Mouse (Mus musculus) right cerebral cortex, postnatal 10 days (tissue): ENCODE data around the gene Psmb8.
"Not testable (repeated sequence)": the region's sequence is repeated elsewhere in the genome, so short reads cannot be mapped to it uniquely, and the experiment has no call there.

Experiments used
- DNase-seq, 2 experiments: peaks; one replicate each; pipeline ENCODE4 v3.0.0; 2021; ENCODE audit warnings: low spot score in 2 of 2

Psmb8 gene

GRCm38 (mm10) chr17:34211746-34212365 lies 14.3 kb downstream of the Psmb8 start:
- peak in 1 of 2 experiments; percentile 16 for DNase-seq

GRCm38 (mm10) chr17:34213936-34214335 lies 16.4 kb downstream of the Psmb8 start:
- DNase-seq = peak in 1 of 2 experiments; percentile 12

DNA sequence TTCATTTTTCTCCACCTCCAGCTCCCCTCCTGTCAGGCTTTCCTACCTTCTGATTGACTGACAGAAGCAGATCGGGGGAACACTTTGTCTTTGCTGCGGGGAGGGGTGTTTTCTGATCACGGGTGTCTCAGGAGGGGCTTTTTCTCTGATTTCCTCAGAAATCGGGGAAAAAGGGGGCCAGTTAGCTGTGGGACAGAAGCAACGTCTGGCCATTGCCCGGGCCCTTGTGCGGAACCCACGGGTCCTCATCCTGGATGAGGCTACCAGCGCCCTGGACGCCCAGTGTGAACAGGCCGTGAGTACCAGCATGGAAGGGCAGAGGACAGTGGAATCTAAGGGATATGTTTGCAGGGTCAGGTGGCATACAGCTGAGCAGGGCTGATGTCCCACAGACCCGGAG lies 17.7 kb downstream of the Psmb8 start:
- peak in 1 of 2 experiments; percentile 10 for DNase-seq

GRCm38 (mm10) chr17:34217216-34217928 lies 19.9 kb downstream of the Psmb8 start:
- peak in 1 of 2 experiments; percentile 13 for DNase-seq

DNA sequence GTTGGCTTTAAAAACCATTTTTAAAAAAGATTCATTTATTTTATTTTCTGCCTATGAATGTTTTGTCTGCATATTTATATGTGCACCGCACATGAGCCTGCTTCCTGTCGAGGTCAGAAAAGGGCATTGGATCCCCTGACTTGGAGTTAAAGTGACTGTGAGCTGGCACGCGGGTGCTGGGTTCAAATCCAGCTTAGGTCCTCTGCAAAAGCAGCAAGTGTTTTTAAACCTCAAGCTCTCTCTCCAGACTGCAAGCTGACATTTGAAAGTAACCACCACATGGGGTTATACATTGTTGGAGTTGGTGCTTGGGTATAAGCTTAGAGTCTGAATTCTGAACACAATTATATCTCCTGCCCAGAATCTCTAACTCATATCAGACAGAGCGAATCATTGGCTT lies 20.5 kb downstream of the Psmb8 start:
- DNase-seq = peak in 1 of 2 experiments; percentile 7

DNA sequence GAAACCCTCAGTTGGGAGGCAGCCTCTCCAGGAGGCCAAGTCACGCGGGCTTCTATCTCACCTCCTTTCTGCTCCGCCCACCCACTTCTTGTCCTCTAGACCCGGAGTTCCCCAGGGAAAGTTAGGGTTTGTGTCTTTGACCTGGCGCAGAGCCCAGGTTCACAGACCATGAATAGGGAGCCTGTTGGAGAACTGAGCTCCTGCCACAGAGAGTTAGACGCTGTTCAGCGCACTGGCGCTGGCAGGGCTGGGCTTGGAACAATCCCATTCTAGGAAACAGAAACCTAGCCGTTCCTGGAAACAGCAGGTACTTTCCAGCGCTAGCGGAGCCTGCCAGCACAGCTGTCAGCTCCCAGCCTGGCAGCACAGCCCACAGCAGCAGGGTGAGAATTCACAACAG lies 21.2 kb downstream of the Psmb8 start:
- peak; percentile 42 to 44 for DNase-seq

DNA sequence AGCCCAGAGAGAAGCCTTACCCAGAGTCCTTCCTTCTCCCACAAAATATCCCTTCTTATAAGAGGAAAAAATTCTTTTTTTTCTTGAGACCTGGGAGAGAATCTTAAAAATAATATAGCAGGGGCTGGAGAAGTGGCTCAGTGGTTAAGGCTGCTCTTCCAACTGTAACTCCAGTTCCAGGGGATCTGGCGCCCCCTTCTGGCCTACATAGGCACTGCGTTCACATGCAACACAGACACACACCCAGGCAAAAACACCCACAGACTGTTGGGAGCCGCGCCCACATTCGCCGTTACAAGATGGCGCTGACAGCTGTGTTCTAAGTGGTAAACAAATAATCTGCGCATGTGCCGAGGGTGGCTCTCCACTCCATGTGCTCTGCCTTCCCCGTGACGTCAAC lies 21.6 kb downstream of the Psmb8 start:
- DNase-seq = peak in 1 of 2 experiments; percentile 46

- DNase-seq = peak in 1 of 2 experiments; percentile 2
These were observed 22.3 kb downstream of the Psmb8 start for GRCm38 (mm10) chr17:34219801-34220200.

DNA sequence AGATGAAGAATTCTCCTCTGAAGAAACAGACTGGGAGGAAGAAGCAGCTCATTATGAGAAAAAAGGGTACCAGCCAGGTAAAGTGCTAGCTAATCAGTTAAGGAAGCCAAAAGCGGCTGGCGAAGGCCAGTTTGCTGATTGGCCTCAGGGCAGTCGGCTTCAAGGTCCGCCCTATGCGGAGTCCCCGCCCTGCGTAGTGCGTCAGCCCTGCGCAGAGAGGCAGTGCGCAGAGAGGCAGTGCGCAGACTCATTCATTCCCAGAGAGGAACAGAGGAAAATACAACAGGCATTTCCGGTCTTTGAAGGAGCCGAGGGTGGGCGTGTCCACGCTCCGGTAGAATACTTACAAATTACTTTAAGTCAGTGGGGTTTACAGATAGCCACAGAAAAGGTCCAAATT lies 22.9 kb downstream of the Psmb8 start:
- DNase-seq = not testable (repeated sequence)

GRCm38 (mm10) chr17:34224816-34225215 lies 27.3 kb downstream of the Psmb8 start:
- no peak for DNase-seq

DNA sequence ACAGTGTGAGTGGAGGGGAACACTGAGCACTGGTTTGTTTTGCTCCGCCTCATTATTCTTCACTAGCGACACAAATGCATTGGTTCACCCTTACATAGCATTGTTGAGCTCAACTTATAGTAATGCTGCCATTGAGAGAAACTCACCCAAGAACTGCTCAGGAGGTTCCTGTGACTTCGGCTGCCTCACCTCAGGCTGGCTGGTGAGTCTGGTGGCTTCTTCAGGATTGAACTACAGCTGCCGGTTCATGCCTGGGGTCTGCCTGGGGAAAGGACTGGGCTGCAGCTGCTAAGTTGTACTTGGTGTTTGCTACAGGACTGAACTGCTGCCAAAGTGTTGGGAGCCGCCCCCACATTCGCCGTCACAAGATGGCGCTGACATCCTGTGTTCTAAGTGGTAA lies 27.9 kb downstream of the Psmb8 start:
- DNase-seq = no peak

- not testable (repeated sequence) for DNase-seq
These were observed 28.4 kb downstream of the Psmb8 start for GRCm38 (mm10) chr17:34225911-34226310.

DNA sequence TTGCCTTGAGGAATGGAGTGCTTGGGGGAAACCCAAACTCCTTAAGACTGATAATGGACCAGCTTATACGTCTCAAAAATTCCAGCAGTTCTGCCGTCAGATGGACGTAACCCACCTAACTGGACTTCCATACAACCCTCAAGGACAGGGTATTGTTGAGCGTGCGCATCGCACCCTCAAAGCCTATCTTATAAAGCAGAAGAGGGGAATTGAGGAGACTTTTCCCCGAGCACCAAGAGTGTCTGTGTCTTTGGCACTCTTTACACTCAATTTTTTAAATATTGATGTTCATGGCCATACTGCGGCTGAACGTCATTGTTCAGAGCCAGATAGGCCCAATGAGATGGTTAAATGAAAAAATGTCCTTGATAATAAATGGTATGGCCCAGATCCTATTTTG lies 33.5 kb downstream of the Psmb8 start:
- not testable (repeated sequence) for DNase-seq

GRCm38 (mm10) chr17:34232021-34232420 lies 34.5 kb downstream of the Psmb8 start:
- DNase-seq = not testable (repeated sequence)

- DNase-seq = peak; percentile 65 to 77
These were observed 37.4 kb downstream of the Psmb8 start for GRCm38 (mm10) chr17:34234926-34235325.

DNA sequence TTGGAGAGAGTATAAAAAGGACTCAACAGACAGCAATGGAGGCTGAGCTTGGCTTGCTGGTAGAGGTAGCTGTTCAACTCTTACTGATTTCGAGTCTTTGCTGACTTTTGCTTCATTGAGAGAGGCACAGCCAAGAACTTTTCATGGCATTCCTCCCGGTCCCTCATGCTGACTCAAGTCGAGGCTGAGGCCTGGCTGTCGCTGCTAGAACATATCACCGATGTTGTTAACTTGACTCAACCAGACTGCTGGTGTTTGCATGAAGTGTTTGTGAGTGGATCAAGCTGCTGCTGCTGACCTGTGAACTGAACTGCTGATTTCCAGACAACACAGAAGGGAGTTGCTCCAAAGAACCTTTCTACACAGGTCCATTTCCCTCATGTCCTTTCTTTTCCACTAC lies 39.2 kb downstream of the Psmb8 start:
- DNase-seq = peak in 1 of 2 experiments; percentile 50

DNA sequence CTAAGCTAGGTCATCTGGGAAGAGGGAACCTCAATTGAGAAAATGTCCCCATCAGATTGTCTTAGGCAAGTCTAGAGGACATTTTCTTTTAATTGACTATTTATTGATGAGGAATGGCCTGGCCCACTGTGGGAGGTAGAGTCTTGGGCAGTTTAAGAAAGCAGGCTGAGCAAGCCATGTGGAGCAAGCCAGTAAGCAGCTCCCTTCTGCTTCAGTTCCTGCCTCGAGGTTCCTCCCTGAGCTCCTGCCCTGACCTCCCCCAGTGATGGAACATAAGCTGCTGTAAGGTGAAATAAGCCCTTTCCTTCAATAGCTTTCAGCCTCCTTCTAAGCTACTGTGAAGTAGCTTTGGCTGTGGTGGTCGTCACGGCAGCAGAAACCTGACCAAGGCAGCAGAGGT lies 40.2 kb downstream of the Psmb8 start:
- DNase-seq = no peak

- DNase-seq = peak; percentile 62 to 66
These were observed 41.2 kb downstream of the Psmb8 start, which contains the start of gene H2-Ob for GRCm38 (mm10) chr17:34238706-34239105. Gene H2-Ob, plus strand, starts transcription at chr17:34238903.

- DNase-seq = no peak
These were observed 42.1 kb downstream of the Psmb8 start for GRCm38 (mm10) chr17:34239601-34240041.

DNA sequence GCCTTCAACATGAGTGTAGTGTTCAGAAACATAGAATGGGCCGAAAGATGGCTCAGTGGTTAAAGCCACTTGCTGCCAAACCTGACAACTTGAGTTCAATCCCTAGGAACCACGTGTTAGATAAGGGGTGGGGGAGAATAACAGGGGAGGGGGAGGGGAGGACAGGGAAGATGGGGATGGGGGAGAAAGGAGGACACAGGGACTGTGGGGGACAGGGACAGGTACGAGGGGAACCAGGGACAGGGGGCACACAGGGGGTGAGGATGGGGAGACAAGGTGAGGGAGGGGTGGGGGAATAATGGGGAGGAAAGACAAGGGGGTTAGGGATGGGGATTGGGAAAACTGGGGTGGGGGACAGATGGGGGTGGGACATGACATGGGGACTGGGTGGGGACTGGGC lies 42.8 kb downstream of the Psmb8 start:
- DNase-seq = no peak

DNA sequence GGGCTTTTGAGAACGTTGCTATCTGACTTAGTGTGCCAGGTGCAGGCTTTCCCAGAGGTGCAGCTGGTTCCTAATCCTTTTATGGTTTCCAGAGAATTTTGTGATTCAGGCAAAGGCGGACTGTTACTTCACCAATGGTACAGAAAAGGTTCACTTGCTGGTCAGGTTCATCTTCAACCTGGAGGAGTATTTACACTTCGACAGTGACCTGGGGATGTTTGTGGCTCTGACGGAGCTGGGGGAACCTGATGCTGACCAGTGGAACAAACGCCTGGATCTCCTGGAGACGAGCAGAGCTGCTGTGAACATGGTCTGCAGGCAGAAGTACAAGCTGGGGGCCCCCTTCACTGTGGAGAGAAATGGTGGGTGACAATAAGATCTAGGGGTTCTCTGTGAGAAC lies 43.4 kb downstream of the Psmb8 start:
- peak in 1 of 2 experiments; percentile 10 for DNase-seq

GRCm38 (mm10) chr17:34244656-34245055 lies 47.1 kb downstream of the Psmb8 start:
- no peak for DNase-seq

- no peak for DNase-seq
These were observed 49.5 kb downstream of the Psmb8 start for GRCm38 (mm10) chr17:34247047-34247446.
